ENCODE assay signal across 22 mouse cellular contexts in genomic region chr13:98945908-98946307, GRCm38 (mm10). TPM values are rescaled to one million over a fixed set of nuclear protein-coding genes. Genes with fewer than 3 reads are reported as not detected.
"Had no signal": no experiment of that assay in that cellular context is flagged by ENCODE, and none has a peak within 500 bp of the region (broad histone marks: within the 10 kb centered on the region; RNA-seq: fewer than 3 reads in every experiment).

No protein-coding gene starts in this region.

- H3K4me2 ChIP-seq: limb, embryonic 12.5 days; lung, embryonic 15.5 days; midbrain, embryonic 11.5 days; midbrain, embryonic 15.5 days; neural tube, embryonic 12.5 days had no signal

- H3K27ac ChIP-seq: limb, embryonic 12.5 days; lung, embryonic 15.5 days; midbrain, embryonic 15.5 days; neural tube, embryonic 12.5 days had no signal

- H3K4me1 ChIP-seq: midbrain, embryonic 15.5 days; neural tube, embryonic 12.5 days had no signal

- H3K9me3 ChIP-seq: limb, embryonic 12.5 days; lung, embryonic 15.5 days; megakaryocyte, embryonic 14.5 days; midbrain, embryonic 15.5 days; neural tube, embryonic 12.5 days had no signal

- DNase-seq: layer of hippocampus, adult 9-11 months; layer of hippocampus, postnatal 36 days; liver; lung, postnatal 14 days; right cerebral cortex, postnatal 14 days; thymus, postnatal 36 days had no signal

- H3K36me3 ChIP-seq: limb, embryonic 12.5 days; lung, embryonic 15.5 days; midbrain, embryonic 15.5 days; neural tube, embryonic 12.5 days had no signal

- H3K4me3 ChIP-seq: limb, embryonic 12.5 days; lung, embryonic 15.5 days; megakaryocyte, embryonic 14.5 days; midbrain, embryonic 15.5 days; neural tube, embryonic 12.5 days had no signal

- H3K27me3 ChIP-seq: limb, embryonic 12.5 days; lung, embryonic 15.5 days; megakaryocyte, embryonic 14.5 days; midbrain, embryonic 15.5 days; neural tube, embryonic 12.5 days had no signal

- ATAC-seq: midbrain, embryonic 15.5 days had no signal

- H3K9ac ChIP-seq: limb, embryonic 12.5 days; lung, embryonic 15.5 days; midbrain, embryonic 15.5 days; neural tube, embryonic 12.5 days had no signal

RNA-seq across cellular contexts. Expression of gene 1700024P04Rik, which starts 38.5 kb away (rescaled TPM):
- total RNA-seq: layer of hippocampus, adult 18-20 months; layer of hippocampus, postnatal 36 days; left cerebral cortex, adult 8-10 months; left cerebral cortex, postnatal 25 days; monocyte, adult 5-6 weeks; neutrophil, adult 5-6 weeks had no signal
- polyA plus RNA-seq: limb, embryonic 12.5 days; liver, embryonic 16.5 days; lung, embryonic 15.5 days; macrophage; midbrain, embryonic 11.5 days; midbrain, embryonic 15.5 days; neural tube, embryonic 12.5 days; spleen, adult 2 months; stomach, embryonic 16.5 days; thymus, postnatal 0 days had no signal
